Mouse (Mus musculus): ENCODE measurements around the gene Usp30. TPM values are rescaled to one million over a fixed set of nuclear protein-coding genes. Genes with fewer than 3 reads are reported as not detected.
A peak's percentile ranks its signal among the peaks of the same experiment; 100 is the strongest.

Usp30 gene
- polyA plus RNA-seq, 1 experiment from 2014 or later = 20.0 TPM

- no peak for ATAC-seq (ENCODE audit: low FRiP score, low TSS enrichment)
- no peaks in the 10 kb centered on the region for H3K36me3 ChIP-seq (ENCODE audit: control insufficient read depth, insufficient read depth, low read length)
- no peak overlapping the region for H3K9ac ChIP-seq (replicated peaks; ENCODE audit: low read length)
These were observed 72.4 kb downstream of the Usp30 start for GRCm38 (mm10) chr5:114137481-114138276.

GRCm38 (mm10) chr5:114138277-114139164 is 73.3 kb downstream of the Usp30 start:
- Histone ChIP-seq H3K27ac (replicated peaks; ENCODE audit: low read depth, low read length) (peak overlapping the region; percentile 72), H3K9ac (replicated peaks; ENCODE audit: low read length) (0 out of 2 replicates have a peak overlapping the region, but pooled peaks have one; percentile 4), H3K36me3 (ENCODE audit: control insufficient read depth, insufficient read depth, low read length) (no peaks in the 10 kb centered on the region), H3K4me3 (replicated peaks; ENCODE audit: low read depth, low read length) (no peak overlapping the region), H3K4me1 (ENCODE audit: control insufficient read depth, insufficient read depth, low read length) (peaks cover 10% of the 10 kb centered on the region; the same call in 1 of the 2 replicates), H3K27me3 (ENCODE audit: control insufficient read depth, insufficient read depth, low read length) (no peaks in the 10 kb centered on the region), H3K9me3 (ENCODE audit: control insufficient read depth, low read length) (no peaks in the 10 kb centered on the region), H3K4me2 (ENCODE audit: low read length) (0 out of 2 replicates have a peak overlapping the region, but pooled peaks have one; percentile 4)
- WGBS = 65% methylated on average over 21 of the region's 21 CpGs
- DNase-seq (peak; percentile 53), ATAC-seq (ENCODE audit: low FRiP score, low TSS enrichment) (no peak; the same call in 1 of the 2 replicates)

More at GRCm38 (mm10) chr5:114137481-114138276, 72.4 kb downstream of the Usp30 start:
- WGBS = 84% methylated on average over 15 of the region's 15 CpGs
- DNase-seq = no peak
- H3K9me3 ChIP-seq (ENCODE audit: control insufficient read depth, low read length) = no peaks in the 10 kb centered on the region
- peaks cover 10% of the 10 kb centered on the region; the same call in 1 of the 2 replicates for H3K4me1 ChIP-seq (ENCODE audit: control insufficient read depth, insufficient read depth, low read length)
- no peaks in the 10 kb centered on the region for H3K27me3 ChIP-seq (ENCODE audit: control insufficient read depth, insufficient read depth, low read length)
- H3K4me2 ChIP-seq (ENCODE audit: low read length) = no peak overlapping the region
- no peak overlapping the region for H3K4me3 ChIP-seq (replicated peaks; ENCODE audit: low read depth, low read length)
- H3K27ac ChIP-seq (replicated peaks; ENCODE audit: low read depth, low read length) = peak overlapping the region; percentile 72; the same call in 1 of the 2 replicates

- Histone ChIP-seq H3K9me3 (ENCODE audit: control insufficient read depth, low read length) (no peaks in the 10 kb centered on the region), H3K27me3 (ENCODE audit: control insufficient read depth, insufficient read depth, low read length) (no peaks in the 10 kb centered on the region), H3K4me2 (ENCODE audit: low read length) (0 out of 2 replicates have a peak overlapping the region, but pooled peaks have one; percentile 4), H3K27ac (replicated peaks; ENCODE audit: low read depth, low read length) (peak overlapping the region; percentile 72), H3K9ac (replicated peaks; ENCODE audit: low read length) (0 out of 2 replicates have a peak overlapping the region, but pooled peaks have one; percentile 4), H3K36me3 (ENCODE audit: control insufficient read depth, insufficient read depth, low read length) (no peaks in the 10 kb centered on the region), H3K4me3 (replicated peaks; ENCODE audit: low read depth, low read length) (no peak overlapping the region), H3K4me1 (ENCODE audit: control insufficient read depth, insufficient read depth, low read length) (peaks cover 10% of the 10 kb centered on the region; the same call in 1 of the 2 replicates)
- whole genome bisulfite sequencing = 21% methylated on average over 9 of the region's 9 CpGs
- DNase-seq = peak; percentile 87
- peak; percentile 69; the same call in 1 of the 2 replicates for ATAC-seq (ENCODE audit: low FRiP score, low TSS enrichment)
These were observed 73.9 kb downstream of the Usp30 start for GRCm38 (mm10) chr5:114139175-114139574.

- no peak within 1 kb of the TSS for H3K27ac ChIP-seq (replicated peaks; ENCODE audit: low read depth, low read length)
- no peaks in the 10 kb centered on the region for H3K27me3 ChIP-seq (ENCODE audit: control insufficient read depth, insufficient read depth, low read length)
- H3K4me3 ChIP-seq (replicated peaks; ENCODE audit: low read depth, low read length) = no peak within 1 kb of the TSS
- no peak within 1 kb of the TSS for H3K4me2 ChIP-seq (ENCODE audit: low read length)
- no peak within 1 kb of the TSS for H3K9ac ChIP-seq (replicated peaks; ENCODE audit: low read length)
- no peaks in the 10 kb centered on the region for H3K36me3 ChIP-seq (ENCODE audit: control insufficient read depth, insufficient read depth, low read length)
- DNase-seq (no peak), ATAC-seq (ENCODE audit: low FRiP score, low TSS enrichment) (no peak)
- H3K9me3 ChIP-seq (ENCODE audit: control insufficient read depth, low read length) = no peaks in the 10 kb centered on the region
- 56% methylated on average over 19 of the region's 19 CpGs for WGBS
- peaks cover 3% of the 10 kb centered on the region; the same call in 1 of the 2 replicates for H3K4me1 ChIP-seq (ENCODE audit: control insufficient read depth, insufficient read depth, low read length)
These were observed 81.0 kb downstream of the Usp30 start, which contains the start of gene Acacb for GRCm38 (mm10) chr5:114146028-114146888. Gene Acacb (plus strand): TSS chr5:114146535.

- Histone ChIP-seq H3K27me3 (ENCODE audit: control insufficient read depth, insufficient read depth, low read length) (no peaks in the 10 kb centered on the region), H3K4me2 (ENCODE audit: low read length) (no peak overlapping the region), H3K27ac (replicated peaks; ENCODE audit: low read depth, low read length) (no peak overlapping the region), H3K4me3 (replicated peaks; ENCODE audit: low read depth, low read length) (no peak overlapping the region), H3K4me1 (ENCODE audit: control insufficient read depth, insufficient read depth, low read length) (peaks cover 3% of the 10 kb centered on the region; the same call in 1 of the 2 replicates), H3K9me3 (ENCODE audit: control insufficient read depth, low read length) (no peaks in the 10 kb centered on the region), H3K36me3 (ENCODE audit: control insufficient read depth, insufficient read depth, low read length) (no peaks in the 10 kb centered on the region), H3K9ac (replicated peaks; ENCODE audit: low read length) (no peak overlapping the region)
- 87% methylated on average over 14 of the region's 14 CpGs for WGBS
- ATAC-seq (ENCODE audit: low FRiP score, low TSS enrichment) (no peak), DNase-seq (no peak)
These were observed 82.0 kb downstream of the Usp30 start for GRCm38 (mm10) chr5:114147043-114147972.

- Histone ChIP-seq H3K4me3 (replicated peaks; ENCODE audit: low read depth, low read length) (no peak overlapping the region), H3K4me2 (ENCODE audit: low read length) (no peak overlapping the region), H3K27me3 (ENCODE audit: control insufficient read depth, insufficient read depth, low read length) (no peaks in the 10 kb centered on the region), H3K4me1 (ENCODE audit: control insufficient read depth, insufficient read depth, low read length) (no peaks in the 10 kb centered on the region), H3K27ac (replicated peaks; ENCODE audit: low read depth, low read length) (no peak overlapping the region), H3K9ac (replicated peaks; ENCODE audit: low read length) (no peak overlapping the region), H3K9me3 (ENCODE audit: control insufficient read depth, low read length) (no peaks in the 10 kb centered on the region), H3K36me3 (ENCODE audit: control insufficient read depth, insufficient read depth, low read length) (no peaks in the 10 kb centered on the region)
- DNase-seq (no peak), ATAC-seq (ENCODE audit: low FRiP score, low TSS enrichment) (no peak)
- WGBS = 88% methylated on average over 12 of the region's 12 CpGs
These were observed 87.3 kb downstream of the Usp30 start for GRCm38 (mm10) chr5:114152359-114153092.

- H3K9ac ChIP-seq (replicated peaks; ENCODE audit: low read length) = no peak overlapping the region
- no peaks in the 10 kb centered on the region for H3K27me3 ChIP-seq (ENCODE audit: control insufficient read depth, insufficient read depth, low read length)
- WGBS = 3% methylated on average over 12 of the region's 12 CpGs
- ATAC-seq (ENCODE audit: low FRiP score, low TSS enrichment) (no peak), DNase-seq (peak; percentile 67)
- no peak overlapping the region for H3K4me3 ChIP-seq (replicated peaks; ENCODE audit: low read depth, low read length)
- peak overlapping the region; percentile 22; the same call in 1 of the 2 replicates for H3K4me2 ChIP-seq (ENCODE audit: low read length)
- H3K27ac ChIP-seq (replicated peaks; ENCODE audit: low read depth, low read length) = no peak overlapping the region
- H3K4me1 ChIP-seq (ENCODE audit: control insufficient read depth, insufficient read depth, low read length) = no peaks in the 10 kb centered on the region
- no peaks in the 10 kb centered on the region for H3K36me3 ChIP-seq (ENCODE audit: control insufficient read depth, insufficient read depth, low read length)
- H3K9me3 ChIP-seq (ENCODE audit: control insufficient read depth, low read length) = no peaks in the 10 kb centered on the region
These were observed 88.2 kb downstream of the Usp30 start for GRCm38 (mm10) chr5:114153490-114153889.

Measured in midbrain, embryonic 14.5 days (tissue).